Mouse (Mus musculus) layer of hippocampus, adult 9-11 months (tissue): ENCODE data around the gene 4931429L15Rik.
"Not testable (repeated sequence)": the region's sequence is repeated elsewhere in the genome, so short reads cannot be mapped to it uniquely, and the experiment has no call there.

Experiments used
- DNase-seq: peaks from one replicate; pipeline ENCODE4 v3.0.0; 2022

Gene 4931429L15Rik

DNA sequence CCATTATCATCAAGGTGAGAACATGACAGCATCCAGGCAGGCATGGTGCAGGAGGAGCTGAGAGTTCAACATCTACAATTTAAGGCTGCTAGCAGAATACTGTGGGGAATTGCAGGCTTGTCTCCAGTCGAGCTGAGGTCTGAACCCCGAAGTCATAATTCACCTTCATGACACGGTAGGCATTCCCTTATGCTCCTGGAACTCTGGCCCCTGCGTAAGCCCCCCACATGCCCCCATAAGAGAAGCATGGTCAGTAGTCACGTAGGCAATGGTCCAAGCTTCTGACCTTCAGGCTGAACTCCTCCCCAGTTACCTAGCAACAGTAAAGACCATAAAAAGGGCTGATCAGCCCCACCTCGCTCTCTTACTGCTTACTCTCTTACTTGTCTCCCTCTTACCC, at the start of gene 4931429L15Rik:
Gene 4931429L15Rik, minus strand, starts transcription at position 101 of the 400 bp plus-strand sequence.
- DNase-seq: not testable (repeated sequence)

DNA sequence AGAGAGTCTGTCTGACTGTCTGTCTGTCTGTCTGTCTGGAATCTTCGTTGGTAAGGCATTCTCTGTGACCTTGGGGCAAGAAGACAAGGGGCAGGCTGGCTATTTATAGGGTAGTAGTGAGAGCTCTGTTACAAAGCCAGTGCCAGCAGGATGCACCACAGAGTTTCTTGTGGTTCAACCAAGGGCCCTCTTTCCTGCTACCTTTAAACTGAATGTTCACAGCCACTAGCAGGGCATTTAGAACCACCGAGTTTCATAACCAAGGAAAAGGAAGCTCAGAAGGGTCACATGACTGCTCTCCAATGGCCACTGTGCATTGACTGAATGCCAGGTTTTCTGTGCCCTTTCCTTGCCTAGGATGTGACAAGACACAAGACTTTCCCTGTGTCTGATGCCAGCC, 42.7 kb upstream of the 4931429L15Rik start:
- no peak for DNase-seq

DNA sequence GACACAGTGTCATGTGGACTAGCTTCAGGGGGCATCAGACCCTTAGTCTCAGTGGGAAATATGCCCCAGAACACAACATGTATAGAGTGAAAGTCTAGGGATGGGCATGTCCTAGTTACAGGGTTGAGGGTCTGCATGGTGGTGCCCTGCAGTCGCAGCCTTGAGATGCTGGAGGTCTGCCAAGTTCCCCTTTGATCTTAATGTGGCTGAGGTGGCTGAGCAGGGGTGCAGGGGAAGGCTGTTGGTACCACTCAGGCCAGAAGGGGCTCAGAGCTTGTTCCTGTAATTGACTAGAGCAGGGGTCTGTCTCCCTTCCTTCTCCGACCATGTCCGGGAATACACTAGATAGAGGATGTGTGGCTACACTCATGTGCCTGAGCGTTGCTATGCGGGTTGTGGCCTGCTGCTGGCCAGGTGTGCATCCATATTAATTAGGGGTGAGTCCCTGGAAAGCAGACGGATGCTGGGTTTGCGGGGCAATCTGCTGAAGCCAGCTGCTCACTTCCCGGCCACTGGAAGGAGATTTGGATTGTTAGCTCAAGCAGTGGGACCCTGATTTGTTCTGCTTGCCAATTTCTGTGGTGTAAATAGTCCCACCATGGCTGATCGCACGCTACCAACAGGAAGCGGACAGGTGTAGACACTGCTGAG, 41.8 kb upstream of the 4931429L15Rik start:
- no peak for DNase-seq

DNA sequence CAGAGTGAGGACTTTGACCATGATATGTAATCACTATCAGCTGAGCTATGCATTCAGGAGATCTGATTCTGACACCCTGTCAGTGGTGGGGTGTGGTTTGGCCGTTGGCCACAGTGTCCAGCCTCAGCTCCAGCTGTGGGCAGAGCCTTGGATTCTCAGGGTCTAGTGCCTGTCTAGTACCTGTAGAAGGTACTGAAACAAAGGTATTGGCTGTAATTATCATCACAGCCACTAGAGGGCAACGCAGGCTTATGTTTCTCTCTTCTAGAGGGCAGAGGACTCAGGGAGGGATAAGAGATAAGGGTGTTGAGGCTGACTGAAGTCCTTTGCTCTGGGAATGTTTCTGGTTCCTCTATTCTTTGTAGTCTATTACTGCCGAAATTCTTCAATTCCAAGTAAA, 34.2 kb upstream of the 4931429L15Rik start:
- peak; percentile 65 for DNase-seq

DNA sequence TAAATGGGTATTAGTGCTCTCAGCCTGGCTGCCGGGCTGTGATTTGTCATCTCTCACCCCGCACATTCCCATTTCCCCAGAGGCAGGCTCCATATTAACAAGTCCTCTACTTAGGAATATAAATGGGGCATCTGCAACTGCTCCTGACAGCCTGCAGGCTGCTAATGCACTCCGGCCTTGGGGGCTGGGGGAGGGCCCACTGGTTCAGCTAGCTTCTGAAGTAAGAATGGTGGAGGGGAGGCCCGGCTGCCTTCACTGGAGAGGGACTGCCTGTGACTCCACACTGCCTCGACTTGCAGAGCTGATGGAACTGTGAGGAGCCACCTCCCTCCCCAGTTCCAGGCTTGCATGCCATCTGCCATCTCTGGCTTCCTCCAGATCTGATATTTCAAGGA, 33.5 kb upstream of the 4931429L15Rik start:
- peak; percentile 65 for DNase-seq

DNA sequence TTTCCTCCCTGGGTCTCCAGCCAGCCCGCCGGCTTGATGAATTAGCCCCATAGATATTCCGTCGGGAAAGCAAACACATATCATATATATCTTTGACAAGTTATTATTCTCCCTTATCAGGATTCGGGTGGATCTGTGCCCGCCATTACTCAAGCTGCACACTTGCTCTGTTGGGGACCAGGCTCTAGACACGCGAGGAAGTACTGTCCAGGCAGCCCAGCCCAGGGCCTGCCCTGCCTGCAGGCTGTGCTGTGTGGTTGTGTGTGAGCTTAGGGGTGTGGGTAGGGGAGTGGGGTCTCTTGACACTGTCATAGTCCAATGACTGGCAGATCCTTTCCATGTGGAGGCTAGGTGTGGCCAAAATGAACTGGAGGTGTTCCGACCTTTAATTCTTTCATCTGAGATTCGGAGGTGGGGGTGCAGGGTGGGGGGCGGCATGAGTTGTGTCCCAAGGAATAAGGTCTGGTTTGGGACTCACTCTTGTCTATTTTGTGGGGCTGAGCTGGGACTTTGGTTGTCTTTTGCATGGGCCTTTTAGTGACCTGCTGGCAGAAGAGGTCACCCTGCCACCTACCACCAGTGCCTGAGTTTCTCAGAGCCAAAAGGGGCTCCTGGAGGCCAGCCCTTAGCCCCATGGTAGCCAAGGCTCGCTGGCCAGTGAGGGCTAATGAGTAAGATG, 33.0 kb upstream of the 4931429L15Rik start:
- DNase-seq: no peak

DNA sequence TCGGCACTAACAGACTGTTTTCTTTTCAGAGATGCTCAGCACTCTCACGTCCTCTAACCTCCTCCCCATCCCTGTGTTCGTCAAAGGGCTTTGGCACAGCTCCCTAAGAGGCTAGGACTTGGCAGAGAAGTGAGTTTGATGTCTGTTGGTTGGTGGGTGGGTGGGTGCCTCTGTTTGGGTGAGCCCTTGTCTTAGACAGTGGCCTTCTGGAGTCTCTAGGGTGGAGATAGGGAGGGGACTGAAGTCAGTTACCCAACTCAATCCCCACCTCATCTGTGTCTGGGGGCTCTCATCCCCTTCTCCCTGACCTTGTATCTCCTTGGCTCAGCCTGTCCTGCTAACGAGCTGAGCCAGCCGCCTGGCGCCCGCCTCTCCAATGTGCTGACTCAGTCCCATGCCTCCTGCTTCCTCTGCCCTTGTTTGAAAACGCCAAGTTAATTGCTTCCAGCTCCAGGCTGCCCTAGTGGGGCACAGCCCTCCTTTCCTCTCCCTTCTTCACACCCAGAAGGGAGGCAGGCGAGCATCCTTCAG, 30.7 kb upstream of the 4931429L15Rik start:
- DNase-seq: peak; percentile 50

DNA sequence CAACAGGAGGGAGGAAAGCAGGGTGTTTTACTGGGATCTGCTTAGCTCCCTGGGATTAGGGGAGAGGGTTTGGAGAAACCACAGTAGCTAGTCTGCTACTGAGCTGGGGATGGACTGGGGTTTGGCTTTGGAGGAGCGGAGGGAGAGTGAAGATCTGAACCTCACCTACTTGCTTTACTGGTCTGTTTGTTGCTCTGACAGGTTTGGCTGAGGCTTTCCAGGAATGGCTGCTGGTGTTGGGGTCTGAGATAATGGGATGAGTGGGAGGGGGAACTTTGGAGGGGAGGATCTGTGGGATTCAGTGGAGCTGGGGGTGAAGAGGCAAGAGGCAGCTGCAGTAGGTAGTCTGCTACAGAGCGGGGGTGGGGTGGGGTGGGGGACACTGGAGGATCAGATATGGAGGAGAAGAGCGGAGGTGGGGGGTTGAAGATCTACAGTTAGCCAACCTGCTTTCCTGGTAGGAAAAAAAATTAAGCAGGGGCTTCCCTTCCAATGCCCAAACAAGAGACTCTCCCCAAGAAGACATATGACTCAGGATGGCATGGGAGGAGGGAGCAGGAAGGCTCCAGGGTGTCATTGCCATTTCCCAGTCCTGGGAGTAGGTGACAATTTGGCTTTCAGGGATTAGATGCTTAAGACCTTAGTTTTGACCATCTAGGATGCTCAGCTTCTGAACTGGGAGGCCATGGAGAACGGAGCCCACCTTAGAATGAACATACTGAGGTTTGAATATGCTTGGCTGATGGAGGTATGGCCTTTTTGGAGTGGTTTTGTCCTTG, 26.3 kb upstream of the 4931429L15Rik start:
- no peak for DNase-seq

DNA sequence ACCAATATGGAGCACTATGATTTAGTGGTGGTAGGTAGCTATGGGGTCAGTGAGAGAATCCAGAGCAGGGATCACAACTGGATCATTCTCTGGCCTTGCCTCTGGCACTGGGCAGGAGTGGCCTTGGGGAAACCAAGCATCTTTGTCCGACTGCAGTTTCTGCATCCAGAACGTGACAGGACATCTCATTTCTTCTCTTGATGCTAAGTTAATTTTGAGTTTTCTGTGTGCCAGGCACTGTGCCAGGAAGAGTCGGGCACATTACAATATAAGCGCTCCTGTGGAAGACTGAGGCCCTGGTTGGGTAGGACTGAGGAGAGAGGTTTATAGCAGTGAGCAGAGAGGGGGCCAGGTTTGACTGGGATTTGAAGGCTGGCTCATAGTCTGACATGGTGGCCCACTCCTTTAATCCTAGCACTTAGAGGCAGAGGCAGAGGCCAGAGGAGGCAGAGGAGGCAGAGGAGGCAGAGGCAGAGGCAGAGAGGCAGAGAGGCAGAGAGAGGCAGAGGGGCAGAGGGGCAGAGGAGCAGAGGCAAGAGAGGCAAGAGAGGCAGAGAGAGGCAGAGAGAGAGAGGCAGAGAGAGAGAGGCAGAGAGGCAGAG, 19.4 kb upstream of the 4931429L15Rik start:
- no peak for DNase-seq

DNA sequence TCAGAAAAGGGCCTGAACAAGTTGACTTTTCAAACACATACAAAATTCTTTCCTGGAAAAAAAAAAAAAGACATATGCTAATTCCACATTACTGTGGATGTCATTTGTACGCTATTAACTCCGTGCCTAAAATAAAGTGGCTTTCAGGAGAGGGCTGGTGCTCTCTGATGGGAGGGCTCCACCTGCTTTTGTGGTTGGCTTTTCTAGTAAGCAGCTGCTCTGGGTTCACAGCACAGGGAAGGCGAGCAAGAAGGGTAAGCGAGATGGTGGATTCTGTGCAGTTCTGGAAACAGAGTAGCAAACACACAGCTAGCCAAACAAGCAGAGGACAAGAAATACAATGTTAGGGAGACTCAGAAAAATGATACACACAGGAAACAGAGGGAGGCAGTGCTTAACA, 18.6 kb upstream of the 4931429L15Rik start:
- no peak for DNase-seq

DNA sequence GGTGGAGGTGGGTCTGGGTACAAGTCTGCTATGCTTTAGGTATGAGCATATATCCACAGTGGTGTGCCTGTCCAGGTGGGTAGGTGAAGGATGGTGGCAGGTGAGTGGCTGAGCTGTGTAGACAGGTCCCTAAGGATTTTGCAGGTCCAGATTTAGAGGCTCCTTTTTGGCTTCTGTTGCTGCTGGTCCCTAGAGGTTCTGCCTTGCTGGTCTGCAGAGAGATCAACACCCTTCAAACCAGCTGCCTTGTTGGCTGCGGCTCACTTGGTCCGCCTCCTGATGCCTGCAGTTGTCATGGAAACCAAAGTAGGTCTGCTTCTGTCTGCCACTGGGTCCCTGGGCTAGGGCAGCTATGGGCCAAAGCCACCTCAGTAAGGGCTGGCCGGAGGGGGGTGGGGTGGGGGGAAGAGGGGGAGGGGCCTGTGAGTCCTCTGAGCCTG, 18.1 kb upstream of the 4931429L15Rik start:
- peak; percentile 78 for DNase-seq

DNA sequence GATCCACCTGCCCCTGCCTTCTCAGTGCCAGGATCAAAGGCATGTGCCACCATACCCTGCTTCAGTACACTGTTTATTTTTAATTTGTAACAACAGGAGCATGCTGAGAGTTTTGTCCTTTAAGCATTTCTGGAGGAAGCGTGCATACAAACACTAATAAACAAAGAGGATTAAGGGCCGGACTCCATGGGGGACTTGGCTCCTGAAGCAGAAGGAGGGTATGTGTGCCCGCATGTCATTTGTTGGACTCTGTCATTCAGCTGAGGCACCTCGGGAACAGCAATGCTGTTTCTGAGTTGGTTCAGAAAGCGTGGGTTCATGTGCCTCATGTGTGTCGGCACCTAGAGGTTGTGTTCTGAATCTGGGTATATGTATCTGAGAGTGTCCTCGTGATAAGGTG, 17.5 kb upstream of the 4931429L15Rik start:
- no peak for DNase-seq

DNA sequence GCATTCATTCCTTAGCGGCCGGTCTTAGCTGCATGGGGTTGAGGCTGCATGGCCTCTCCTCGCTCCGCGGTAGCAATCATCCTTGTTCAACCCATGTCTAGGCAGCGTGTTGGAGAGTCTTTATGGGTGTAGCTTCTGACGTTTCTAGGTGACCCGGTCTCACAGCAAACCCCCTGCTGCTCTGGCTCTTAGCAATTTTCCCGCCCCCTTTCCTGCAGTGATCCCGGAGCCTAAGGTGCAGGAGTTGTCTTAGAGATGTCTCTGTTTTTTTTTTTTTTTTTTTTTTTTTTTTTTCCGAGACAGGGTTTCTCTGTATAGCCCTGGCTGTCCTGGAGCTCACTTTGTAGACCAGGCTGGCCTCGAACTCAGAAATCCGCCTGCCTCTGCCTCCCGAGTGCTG, 16.5 kb upstream of the 4931429L15Rik start:
- DNase-seq: not testable (repeated sequence)

DNA sequence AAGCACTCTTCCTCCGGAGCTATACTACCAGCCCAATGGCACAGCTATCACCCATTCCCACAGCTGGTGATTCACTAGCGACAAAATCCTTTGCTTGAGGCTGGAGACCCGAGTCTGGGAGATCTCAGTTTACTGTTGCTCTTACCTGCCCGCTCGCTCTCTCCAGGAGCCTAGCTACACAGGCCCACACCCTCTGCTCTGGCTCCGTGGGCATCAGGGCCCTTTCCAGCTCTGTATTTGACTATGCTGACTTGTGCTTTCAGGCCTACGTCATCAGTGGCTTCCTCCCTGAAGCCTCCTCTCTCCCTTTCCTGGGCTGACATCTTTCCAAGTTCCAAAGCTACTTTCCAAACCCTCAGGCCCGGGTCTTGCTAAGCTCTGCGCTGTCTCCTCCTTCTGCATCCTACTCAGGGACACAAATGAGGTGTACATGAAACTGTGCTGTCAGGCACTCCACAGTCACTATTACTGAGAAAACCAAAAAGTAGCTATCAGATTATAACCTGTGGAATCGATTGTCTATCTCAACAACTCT, 15.7 kb upstream of the 4931429L15Rik start:
- DNase-seq: no peak

DNA sequence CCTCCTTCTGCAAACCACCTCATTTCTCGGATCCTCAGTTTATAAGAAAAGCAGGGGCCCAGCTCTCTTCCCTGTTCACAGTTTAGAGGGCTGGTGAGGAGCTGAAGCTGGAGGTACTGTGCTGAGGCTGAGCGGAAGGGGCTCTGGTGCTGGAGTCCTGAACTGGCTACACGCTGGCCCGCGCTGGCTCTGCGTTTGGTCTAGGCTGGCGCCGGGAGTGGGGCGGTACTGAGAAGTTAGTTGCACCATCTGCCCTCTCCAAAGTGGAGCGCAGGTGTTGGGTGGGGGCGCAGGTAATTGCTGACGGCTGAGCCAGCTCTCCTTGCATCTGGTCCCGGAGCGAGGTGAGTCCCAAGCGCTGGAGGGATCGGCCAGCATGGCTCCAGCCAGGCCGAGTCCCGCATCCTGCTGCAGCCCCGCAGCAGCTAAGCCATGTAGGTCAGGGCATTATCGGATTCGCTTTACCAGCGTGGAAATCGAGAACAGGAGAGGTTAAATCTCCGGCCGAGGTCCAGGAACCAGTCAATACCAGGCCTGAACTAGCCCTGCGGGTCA, 14.8 kb upstream of the 4931429L15Rik start:
- no peak for DNase-seq

DNA sequence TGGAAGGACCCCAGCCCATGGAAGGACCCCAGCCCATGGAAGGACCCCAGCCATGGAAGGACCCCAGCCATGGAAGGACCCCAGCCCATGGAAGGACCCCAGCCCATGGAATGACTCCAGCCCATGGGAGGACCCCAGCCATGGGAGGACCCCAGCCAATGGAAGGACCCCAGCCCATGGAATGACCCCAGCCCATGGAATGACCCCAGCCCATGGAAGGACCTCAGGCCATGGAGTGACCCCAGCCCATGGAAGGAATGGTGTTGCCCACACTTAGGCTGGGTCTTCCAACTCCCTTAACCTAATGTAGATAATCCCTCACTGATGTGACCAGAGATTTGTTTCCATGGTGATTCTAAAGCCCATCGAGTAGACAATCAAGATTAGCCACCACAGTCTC, 11.5 kb upstream of the 4931429L15Rik start:
- no peak for DNase-seq

DNA sequence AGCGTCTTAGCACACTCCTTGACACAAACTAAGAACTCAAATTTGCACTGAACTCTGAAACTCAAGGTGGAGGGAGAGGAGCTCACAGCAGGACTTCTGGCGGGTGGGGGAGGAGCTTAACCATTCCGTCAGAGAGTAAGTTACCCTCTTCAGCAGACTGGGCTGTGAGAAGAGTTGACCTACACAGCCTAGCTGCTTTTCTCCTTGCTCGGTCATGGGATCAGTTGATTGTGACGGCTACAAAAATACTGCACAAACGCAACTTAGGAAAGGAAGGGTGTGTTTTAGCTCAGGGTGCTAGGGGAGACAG, 10.8 kb upstream of the 4931429L15Rik start:
- no peak for DNase-seq

DNA sequence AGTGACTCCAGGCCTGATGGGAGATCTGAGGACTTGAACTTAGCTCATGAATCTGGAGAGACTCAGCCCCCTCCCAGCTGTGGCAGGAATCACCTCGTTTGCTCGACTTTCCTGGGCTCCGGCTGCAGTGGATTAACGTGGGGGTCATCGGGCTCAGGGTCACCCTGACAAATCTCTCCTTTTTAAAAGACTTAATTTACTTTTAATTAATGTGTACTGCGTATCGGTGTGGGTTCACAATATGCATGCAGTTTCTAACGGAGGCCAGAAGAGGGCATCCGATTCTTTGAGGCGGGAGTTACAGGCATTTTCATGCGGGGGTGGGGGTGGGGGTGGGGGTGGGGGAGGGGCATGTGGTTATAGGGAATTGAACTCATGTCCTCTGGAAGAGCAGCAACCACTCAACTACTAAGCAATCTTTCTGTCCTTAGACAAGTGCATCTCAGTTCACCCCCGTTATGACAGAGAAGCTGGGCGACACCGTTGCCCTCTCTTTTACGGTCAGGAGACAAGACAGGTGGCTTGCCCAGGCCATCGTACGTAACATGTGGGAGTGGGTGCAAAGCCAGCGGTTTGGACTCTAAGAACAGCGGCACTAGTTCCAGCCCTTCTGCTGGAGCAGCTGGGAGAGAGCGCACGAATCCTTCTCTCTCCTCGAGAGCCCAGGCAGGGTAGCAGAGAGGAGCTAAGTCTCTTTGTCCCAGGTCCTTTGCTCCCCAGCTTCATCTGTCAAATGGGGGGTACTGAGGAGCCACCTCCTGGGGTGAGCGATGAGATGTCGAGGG, 10.2 kb upstream of the 4931429L15Rik start:
- DNase-seq: no peak

DNA sequence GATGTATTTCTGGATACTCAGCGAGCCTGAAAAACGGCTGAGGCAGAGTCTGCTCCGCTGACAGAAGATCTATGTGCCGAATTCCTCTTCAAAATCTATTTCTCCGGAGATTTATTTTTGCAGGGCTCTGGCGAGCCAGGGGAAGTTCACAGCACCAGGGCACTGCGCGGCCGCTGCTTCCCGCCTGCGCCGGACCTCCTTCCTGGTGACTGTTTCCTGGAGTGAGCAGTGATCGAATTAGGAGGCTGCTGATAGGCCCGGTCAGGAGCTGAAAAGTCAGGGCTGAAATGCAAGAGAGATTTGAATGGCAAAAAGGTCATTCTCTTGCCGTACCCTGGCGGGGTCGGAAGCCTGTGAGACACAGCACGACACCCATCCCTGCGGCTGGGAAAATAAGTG, 9.5 kb upstream of the 4931429L15Rik start:
- no peak for DNase-seq

DNA sequence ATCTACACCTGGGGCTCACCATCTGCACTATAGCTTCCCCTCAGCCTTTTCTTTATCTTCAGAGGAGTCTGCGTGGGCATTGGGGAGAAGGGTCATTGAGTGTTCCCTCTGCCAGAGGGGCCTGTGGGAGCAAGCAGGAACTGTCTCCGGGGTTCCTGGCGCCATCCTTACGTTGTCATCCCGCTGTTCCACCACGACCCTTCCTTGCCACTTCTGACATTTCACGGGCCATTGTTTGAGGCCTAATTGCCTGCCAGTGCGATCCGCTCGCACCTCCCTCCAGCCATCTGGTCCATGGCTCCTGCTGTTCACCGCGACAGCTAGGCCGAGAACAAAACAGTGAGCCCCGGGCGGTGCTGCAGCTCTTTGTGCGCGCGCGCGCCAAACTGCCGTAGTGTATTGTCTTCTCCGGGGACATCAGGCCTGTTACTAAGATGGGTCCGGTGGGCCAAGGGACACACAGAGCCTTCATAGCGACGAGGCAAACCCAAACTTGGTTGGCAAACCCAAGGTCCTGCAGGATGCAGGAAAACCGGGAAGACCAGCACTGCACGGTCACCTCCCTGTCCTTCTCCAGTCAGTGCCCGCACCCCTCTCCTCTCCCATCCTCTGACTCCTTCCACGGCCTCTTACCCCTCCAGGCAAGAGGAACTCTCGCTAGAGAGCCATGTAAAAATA, 8.9 kb upstream of the 4931429L15Rik start:
- peak; percentile 72 for DNase-seq
